Mouse (Mus musculus): ENCODE data around the gene Cd200r4.
"Not testable (repeated sequence)": the region's sequence is repeated elsewhere in the genome, so short reads cannot be mapped to it uniquely, and the experiment has no call there.

Gene Cd200r4

DNA sequence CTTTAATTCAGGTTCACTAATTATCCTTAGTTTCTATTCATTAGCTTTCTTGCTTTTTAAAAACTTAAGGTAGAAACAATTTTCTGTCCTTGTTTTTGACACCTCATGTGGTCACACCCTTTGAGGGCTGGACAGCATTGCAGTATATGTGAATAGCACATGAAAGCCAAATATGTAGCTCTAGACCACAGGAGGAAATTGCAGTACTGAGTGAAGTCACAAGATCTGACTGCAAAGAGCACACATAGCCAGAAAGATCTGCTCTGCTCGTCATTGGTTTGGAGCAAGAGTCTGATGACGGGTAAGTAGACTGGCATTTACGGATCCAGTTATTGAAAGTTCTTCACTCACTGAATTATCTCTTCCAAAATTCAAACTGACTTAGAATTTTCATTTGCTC is at the start of gene Cd200r4:
Cd200r4 (plus strand) TSS at position 190 of the 400 bp plus-strand sequence.
- no peak for DNase-seq

DNA sequence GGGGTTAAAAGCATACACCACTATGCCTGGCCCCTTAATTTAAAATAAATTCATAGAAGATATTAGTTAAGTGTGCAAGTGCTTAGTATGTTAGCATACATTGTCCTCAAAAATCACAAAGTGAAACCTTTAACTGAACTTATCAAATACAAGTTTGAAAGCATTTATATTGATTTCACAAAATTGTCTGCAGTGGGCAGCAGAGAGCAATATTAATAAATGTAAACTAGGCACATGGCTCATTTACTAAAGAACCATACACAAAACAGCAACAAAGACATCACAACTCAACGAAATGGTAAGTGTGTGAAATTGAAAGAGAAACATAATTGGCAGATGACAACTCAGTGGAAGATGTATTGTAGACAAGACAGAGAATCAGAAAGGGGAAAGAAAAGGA is 49.7 kb upstream of the Cd200r4 start:
- no peak for DNase-seq

DNA sequence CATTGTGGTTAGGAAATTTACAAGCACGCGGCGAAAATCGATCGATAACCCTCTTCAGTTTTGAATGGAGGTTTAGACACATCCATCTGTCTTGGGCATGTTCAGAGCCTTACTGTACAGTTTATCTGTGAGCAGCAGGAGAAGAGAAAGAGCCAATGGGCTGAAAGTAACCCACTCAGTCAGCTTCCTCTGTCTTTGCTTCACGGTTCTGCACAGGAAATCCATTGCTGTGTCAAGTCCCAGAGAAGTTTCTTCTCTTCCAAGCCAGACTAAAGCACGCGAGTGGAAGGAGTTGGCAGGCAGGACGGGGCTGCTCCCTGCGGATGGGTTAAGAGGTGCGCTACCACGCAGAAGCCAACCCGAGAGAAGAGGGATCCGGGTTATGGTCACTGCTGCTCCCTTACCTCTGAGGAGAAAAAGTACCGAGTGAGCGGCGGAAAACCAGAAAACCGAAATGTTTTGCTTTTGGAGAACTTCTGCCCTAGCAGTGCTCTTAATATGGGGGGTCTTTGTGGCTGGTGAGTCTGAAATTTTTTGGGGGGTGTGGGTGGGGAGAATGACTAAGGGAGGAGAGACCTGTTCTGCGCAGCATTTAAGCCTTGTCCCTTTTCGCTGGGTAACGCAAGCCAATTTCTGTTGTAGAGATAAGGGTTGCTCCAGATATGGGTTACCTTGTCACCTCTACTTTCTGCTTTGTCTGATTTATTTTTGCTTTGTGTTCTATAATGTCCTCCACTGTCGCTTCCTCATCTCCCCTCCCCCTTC is 45.8 kb upstream of the Cd200r4 start, which contains the start of gene Cd200r1:
Cd200r1 (plus strand) TSS at position 182 of the 765 bp plus-strand sequence.
- no peak for DNase-seq

DNA sequence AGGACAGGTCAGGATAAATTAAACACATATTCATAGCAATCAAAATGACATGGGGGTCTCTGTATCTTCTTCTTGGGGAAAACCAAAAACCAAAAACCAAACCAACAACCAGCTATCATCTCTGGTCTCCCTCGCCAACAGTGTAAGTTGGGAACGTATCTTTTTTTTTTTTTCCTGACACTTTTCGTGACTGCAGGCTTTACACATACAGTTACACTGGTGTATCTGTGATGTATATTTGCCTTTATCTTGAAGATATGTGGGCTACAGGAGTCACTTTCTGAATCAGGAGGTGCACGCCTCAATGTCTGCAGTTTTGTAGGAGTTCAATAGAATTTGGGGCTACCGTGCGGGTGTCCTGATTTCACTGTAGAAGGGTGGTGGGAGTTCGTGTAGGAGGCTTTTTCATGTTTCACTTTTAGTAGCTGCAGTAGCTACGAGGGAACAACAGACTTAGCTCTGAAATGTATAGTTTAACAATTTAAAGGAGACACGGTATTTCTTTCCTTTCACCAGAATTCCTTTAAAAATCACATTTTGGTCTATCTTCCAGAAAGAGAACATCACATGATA is 45.1 kb upstream of the Cd200r4 start:
- DNase-seq: no peak

DNA sequence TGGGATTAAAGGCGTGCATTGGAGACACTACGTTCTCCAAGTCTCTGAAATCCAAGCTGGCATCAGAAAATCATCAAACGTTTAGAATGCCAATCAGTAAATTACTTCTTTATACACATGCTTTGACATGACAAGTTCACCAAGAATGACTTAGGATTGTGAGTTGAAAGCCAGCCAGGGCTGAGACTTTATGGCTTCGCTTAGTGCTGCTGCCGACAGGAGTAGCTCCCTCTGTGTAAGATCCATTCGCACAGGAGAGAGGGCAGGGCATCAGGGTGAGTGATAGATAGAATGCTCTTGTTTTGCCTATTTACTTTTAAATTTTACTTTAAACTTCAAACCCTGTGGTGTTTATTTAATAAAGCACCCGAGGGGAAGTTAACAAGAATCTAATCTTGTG is 44.0 kb upstream of the Cd200r4 start:
- no peak for DNase-seq

DNA sequence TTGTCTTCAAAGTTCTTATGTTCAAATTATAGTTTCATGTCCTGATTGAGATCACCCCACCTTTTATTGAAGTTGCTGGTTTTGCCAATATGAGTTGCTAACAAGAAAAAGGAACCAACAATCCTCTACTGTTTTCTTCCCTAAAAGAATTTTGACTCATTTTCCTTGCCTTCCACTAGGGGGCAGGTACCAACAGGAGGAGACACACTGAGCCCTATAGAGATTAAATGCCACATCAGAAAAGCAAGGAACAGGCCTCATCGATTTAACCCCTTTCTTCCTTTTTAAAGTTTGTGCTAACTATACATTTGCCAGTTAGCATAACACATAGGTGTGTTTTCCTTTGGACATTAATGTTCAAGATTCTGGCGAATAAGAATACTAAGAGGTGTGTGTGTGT is 43.6 kb upstream of the Cd200r4 start:
- peak; percentile 62 for DNase-seq

DNA sequence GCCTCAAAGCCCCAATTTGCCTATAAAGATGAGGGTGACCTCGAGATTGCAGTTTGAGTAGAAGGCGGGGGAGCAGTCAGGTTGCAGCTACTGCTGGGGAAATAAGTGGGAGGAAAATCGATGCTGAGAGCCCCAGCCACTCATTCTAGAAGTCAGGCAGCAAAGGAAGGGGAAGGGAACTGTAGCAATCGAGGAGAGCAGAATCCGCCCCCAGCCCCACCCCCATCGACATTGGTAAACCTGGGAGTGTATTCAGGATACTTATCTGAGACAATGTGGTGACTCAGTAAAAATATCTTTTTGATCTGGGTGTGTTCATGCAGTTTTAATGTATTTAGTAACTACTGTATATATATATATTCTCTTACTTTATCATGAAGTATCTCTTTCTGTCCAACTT is 39.0 kb upstream of the Cd200r4 start:
- no peak for DNase-seq

DNA sequence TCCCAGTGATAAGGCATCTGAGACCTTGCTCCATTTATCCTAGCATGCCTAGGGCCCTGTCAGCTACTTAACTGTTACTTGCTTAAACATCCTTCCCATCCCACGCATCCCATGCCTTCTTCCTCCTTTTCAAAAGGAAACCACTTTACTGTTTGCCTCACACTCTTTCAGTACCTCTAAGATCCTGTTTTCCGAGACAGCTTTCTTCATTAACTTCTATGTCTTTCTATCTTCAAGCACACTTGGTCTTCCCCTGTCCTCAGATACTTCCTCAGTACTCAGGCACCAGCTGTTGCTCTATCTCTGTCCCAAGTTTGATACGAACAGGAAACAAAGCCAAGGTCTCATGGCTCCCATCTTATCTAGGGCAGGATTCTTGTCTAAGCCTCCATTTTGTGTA is 37.9 kb upstream of the Cd200r4 start:
- DNase-seq: no peak

DNA sequence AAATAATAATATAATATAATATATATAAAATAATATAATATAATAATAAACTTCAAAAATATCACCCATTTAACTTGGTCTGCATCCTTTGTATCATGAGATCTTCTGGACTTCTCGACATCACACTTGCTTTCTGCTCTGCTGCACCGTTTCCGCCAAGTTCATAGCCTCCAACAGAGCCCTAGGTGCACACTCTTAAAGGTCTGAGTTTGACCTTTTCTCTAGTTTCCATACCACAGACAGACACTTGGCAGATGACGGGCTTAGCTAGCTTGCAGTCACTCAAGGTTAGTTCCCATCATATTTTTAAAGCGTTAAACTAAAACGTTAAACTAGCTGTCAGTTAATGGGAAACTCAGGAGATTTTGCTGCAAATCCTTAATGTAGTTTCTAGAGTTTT is 37.3 kb upstream of the Cd200r4 start:
- no peak for DNase-seq

DNA sequence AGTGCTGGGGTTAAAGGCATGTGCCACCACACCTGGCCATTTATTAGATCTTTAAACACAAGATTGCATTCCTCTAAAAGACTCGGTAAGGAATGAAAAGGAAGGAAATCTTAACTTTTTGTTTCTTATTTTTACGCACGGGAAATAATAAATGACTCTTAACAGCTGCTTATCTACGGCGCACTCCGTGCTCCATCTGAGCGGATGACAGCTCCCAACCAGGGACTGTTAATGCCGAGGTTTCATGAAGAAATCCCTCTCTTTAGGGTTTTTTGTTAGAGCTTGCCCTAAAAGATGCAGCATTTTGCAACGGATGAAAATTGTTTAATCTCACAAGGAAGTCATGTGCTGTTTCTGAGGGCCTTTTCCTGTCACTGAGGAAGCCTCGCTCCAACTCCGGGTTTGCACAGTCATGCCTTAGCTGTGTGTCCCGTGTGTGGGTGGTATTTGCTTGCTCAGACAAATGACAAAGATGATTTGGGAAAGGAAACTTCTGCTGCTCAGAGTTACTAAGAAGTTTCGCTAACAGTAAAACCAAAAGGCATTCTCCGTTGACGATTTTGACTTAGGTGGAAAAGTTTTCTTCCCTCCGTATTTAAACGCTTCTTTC is 32.9 kb upstream of the Cd200r4 start:
- no peak for DNase-seq

DNA sequence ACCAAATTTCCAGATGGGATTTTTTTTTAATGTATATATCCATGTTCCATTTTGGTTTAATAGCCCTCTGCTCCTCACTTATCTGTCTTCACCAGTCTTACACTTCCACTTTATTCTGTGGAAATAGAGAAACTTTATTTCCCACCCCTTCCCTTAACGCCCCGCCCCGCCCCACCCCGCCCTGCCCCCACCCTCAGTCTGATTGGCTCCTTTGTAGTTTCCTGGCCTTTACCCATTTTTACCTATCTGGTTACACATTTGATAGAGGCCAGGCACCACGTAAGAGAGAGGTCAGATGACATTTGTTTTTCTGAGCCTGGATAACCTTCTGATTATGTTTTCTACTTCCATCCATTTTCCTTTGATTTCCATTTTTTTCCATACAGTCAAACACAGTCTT is 32.0 kb upstream of the Cd200r4 start:
- no peak for DNase-seq

DNA sequence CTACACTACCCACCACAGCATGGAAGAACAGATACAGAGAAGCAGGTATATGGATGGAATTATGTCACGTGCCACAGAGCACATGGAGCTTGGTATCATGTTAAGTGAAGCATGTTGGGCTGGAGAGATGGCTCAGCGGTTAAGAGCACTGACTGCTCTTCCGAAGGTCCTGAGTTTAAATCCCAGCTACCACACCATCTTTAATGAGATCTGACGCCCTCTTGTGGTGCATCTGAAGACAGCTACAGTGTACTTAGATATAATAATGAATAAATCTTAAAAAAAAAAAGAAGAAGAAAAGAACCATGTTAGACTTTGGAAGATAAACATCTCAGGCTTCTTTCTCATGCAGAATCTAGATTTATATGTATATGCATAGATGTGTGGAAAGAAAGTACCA is 30.8 kb upstream of the Cd200r4 start:
- DNase-seq: no peak

DNA sequence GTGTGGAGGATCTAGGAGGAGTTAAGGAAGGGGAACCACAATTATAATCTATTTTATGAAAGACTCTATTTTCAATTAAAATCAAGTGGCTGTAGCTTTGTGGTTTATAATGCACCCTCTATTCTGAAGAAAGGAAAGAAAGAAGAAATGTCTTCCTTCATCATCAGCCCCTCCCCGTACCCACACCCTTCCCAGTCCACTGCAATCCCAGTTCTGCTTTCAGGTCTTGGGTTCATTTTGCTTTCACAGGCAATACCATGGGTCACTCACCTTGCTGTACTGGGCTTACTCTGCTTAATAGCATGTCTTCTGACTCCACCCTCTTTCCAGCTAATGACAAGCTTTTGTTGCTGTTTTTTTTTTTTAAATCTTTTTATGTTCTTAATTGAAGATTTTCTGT is 24.6 kb upstream of the Cd200r4 start:
- DNase-seq: no peak

DNA sequence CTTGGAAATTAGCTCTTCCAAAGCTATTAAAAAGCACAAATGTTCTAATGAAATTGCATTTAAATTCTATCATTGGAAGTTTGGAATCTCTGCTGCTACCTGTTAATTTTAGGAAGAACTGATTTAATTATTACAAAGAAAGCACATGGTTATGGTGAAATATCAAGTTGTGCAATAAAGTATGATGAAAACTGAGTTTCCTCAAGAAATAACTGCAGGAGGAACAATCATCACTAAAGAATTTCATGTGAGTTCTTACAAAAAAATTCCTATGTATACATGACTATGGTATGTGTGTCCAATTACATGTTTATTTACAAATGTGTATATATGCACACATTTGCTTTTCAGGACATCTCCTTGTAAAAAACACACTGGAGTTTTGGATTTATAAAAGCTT is 17.1 kb upstream of the Cd200r4 start:
- DNase-seq: no peak

DNA sequence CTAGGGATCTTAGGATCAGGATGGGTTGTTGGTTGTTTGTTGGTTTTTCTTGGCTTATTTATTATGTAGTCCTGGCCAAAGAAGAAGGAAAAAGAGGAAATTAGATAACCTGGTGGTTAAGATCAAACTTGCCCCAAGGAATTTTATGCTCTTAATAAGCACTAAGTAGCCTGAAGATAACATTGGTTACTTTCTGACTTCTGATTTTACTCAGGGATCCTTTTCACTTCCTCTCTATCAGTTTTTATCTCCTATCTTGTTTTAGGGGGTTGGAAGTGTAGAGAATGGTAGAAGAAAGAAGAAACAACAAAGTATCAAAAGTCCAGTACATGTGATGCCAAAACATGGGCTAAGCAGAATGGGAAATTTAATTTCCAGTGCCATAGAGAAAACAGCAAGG is 5.6 kb upstream of the Cd200r4 start:
- DNase-seq: no peak

DNA sequence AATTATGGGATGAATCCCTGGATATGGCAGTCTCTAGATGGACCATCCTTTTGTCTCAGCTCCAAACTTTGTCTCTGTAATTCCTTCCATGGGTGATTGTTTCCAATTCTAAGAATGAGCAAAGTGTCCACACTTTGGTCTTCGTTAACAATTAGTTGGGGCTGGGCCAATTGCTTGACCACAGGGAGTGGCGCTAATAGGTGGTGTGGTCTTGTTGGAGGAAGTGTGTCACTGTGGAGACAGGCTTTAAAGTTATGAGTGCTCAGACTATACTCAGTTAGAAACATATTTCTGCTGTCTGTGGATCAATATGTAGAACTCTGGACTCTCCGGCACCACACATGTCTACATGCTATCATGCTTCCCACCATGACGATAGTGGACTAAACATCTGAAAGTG is 1.3 kb upstream of the Cd200r4 start:
- DNase-seq: not testable (repeated sequence)

DNA sequence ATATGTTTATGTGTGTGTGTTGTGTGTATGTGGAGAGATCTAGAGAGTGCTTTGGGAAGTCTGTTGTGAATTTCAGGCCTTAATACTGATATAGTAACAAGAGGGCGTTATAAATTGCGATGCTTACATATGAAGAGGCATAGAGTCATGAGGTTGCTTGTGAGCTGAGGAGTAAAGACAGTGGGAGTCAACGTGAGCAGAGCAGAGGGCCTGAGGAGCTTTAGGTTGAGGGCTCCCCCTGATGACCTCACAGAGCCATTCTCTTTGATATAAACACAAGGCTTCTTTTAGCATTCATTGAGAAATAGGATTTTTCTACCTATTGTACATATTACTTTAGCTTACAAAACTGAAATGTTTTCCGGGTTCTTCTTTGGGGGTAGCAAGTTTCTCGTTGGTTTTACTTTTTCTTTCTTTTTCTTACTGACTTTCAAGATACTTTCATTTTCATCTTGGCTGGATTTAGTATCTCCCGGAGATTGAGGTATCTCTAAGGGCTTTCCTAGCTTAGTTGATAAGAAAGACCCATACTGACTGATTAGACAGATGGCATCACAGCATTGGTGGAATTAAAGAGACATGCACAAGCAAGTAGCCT is 1.0 kb downstream of the Cd200r4 start:
- DNase-seq: no peak

DNA sequence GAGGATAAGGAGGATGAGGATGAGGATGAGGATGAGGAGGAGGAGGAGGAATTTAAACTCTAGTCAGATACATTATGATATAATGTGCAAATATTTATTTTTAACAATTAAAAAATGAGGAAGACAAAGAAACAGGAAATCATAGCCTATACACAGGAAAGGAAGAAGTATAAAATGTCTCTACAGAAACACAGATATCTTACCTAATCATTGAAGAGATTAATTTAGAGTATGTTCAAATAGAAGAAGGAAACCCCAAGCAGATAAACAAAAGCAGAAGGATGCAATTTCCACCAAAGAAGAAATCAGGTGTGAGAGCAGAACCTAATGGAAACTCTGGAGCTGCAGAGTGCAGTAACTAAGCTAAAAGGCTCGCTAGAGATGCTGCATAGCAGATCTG is 6.5 kb downstream of the Cd200r4 start:
- DNase-seq: no peak

DNA sequence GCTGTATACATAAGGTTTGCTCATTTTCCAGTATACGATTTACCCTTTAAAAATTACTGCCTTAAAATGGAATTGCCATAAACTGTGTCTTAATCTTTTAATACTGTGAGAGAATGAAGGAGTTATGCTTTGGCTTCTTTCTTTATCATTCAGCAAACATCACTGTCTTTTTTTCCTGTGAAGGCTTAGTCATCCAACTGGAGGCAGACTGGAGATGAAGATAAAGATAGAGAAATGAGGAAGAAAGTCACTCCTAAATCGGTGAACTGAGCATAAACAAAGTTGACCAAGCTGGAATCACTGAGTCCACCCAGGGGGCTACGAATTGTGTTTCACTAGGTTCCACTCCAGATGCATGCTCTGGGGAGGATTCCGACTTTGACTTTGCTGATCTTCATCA is 9.0 kb downstream of the Cd200r4 start:
- DNase-seq: no peak

DNA sequence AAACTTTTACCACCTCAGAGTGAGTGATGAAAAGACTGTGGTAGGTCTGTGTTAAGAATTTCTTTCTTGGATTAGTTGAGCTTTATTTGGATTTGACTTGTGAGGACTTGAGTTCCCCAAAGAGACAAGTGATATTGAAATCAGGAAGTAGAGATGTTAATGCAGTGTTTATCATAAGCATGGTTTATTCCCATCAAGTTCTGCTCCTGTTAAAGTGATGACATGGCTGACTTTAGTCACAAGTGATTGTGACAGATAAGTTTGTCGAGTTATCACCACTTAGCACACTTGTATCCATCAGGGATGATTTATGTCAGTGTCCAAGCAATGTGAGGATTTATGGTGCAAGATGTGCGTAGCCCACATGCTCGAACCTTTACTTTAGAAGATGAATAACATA is 20.8 kb downstream of the Cd200r4 start:
- DNase-seq: no peak

DNA sequence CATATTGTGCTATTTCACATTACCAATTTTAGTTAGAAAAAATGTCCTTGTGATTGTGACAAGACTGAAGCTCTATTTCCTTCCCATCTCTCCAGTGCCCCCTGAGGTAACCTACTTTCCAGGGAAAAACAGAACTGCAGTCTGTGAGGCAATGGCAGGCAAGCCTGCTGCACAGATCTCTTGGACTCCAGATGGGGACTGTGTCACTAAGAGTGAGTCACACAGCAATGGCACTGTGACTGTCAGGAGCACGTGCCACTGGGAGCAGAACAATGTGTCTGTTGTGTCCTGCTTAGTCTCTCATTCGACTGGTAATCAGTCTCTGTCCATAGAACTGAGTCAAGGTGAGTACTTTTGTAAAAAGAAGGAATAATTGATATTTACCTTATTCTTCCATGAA is 21.7 kb downstream of the Cd200r4 start:
- DNase-seq: not testable (repeated sequence)

DNA sequence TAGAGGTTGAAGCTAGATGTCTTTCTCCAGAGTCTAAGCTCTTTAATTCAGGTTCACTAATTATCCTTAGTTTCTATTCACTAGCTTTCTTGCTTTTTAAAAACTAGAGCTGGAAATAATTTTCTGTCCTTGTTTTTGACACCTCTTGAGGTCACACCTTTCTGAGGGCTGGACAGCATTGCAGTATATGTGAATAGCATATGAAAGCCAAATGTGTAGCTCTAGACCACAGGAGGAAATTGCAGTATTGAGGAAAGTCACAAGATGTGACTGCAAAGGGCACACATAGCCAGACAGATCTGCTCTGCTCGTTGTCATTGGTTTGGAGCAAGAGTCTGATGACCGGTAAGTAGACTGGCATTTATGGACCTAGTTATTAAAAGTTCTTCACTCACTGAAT is 55.3 kb downstream of the Cd200r4 start, which contains the start of gene Cd200r2:
Cd200r2 (plus strand) TSS at position 301 of the 400 bp plus-strand sequence.
- DNase-seq: no peak

DNA sequence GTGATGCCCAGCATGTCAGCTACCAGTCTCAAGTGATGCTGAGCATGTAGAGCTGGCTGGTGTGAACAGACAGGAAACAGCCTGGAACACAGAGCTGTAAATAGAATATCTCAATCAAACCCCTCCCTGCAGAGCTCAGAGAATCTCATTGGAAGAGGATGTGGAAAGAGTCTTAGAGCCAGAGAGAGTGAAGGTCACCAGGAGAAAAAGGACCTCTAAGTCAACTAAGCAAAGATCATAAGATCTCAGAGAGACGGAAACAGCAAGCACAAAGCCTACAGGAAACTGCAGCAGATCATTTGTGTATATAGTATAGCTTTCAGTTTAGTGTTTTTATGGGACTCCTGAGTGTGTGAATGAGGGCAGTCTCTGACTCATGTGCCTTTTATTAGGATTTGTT is 63.6 kb downstream of the Cd200r4 start:
- DNase-seq: no peak

DNA sequence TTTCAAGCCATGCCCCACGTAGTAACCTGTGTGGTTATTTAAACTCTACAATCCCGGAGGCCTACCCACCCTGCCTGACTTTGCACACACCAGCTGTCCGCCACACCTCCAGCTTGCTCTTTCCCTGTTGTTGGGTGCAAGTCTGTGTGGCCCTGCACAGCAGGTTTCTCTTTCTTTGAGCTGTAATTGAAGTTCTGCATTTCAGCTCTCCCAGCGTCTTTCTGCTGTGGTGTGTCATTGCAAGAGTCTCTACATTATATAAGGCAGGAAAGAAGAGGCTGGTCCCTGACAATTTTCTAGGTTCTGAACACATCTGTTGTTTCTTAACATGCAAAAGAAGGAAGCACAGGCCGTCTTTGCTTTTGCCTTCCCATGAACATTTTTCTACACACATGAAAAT is 65.1 kb downstream of the Cd200r4 start:
- DNase-seq: no peak
